Mouse (Mus musculus) kidney, postnatal 36 days (tissue): ENCODE data around the gene Kxd1.

Source experiments
- DNase-seq, 2 experiments: peaks; one replicate each; pipeline ENCODE4 v3.0.0; 2021 to 2022; ENCODE audit warnings: mixed read lengths in 2 of 2

Gene Kxd1

DNA sequence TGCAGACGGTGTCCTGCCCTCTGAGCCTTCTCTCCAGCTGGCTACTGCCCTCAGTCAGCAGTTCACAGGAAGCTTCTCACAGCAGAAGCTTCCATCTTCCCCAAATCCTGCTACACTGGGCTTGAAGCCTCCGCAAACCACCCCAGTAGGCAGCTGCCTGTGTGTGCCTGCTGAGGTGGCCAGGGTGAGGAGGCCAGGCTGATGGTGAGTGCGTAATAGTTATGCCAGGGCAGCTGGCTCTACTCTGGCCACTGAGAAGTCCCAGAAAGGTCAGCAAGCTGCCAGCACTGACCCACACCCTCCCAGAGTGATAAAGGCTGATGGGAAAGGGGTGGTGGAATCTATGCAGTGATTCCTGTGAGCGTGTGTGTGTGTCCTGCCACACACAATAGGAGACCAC, 61.5 kb downstream of the Kxd1 start:
- no peak for DNase-seq

DNA sequence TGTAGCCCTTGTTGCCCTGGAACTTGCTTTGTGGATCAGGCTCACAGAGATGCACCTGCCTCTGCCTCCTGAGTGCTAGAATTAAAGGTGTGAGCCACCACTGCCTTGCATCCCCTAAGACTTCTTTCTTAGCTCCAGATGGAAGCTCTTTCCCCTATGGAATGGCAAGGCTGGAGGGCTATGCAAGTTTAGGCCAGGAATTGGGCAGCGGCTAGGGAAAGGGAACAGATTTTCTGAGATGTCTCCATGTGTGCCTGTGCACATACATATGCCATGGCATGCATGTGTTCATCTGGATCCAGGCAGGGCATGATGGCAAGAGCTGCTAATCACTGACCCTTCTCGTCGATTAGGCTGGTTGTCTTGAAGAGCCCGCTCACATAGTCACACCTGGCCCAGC, 62.1 kb downstream of the Kxd1 start:
- no peak for DNase-seq

DNA sequence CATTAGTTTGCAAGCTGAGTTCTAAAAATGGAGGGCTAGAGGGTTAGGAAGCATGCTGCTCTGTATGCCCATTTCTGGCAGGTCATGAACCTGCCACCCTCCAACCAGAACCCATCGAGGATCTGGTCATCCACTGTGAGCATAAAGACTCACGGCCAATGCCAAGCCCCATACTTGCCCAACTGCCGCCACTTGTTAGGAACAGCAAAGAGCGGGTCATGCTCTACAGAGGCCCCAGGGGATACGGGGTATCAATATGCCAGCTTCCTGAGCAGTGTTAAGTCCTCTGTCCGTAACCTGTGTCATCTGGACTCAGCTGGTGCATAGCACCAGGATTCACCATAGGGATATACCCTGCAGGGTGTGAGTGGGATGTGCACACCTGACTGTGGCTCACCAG, 63.6 kb downstream of the Kxd1 start:
- DNase-seq, result no peak

DNA sequence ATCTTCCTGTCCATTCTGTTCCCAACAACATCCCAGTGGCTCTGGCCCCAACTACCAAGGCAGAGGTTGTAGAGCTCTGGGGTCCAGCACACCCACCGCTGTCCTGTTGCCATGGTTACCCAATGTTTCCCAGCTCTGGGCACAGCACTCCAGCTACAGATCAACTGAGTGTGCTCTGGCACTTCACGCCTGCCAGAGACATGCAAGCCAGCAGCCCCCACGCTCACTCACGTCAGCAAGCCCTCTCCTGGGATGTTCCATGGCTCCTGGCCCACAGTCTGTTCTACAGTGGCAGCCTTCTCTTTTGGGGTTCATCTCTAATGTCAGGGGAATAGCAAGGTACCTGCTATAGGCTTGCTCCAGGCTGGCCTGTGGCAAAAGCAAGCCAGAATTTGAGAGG, 64.5 kb downstream of the Kxd1 start:
- no peak for DNase-seq

DNA sequence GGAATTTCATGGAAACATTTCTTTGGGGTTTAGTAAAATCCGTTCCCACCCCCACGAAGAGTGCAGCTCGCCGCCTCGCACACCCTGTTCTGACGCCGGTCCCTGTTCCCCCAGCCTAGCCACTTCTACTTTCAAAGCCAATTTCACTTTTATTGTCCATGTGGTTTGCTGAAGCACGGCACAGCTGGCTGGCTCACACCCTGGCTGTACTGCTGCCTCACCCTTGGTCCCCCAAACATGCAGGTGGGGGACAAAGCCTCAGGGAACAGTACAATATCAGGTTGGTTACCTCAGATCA, 65.3 kb downstream of the Kxd1 start:
- no peak for DNase-seq

DNA sequence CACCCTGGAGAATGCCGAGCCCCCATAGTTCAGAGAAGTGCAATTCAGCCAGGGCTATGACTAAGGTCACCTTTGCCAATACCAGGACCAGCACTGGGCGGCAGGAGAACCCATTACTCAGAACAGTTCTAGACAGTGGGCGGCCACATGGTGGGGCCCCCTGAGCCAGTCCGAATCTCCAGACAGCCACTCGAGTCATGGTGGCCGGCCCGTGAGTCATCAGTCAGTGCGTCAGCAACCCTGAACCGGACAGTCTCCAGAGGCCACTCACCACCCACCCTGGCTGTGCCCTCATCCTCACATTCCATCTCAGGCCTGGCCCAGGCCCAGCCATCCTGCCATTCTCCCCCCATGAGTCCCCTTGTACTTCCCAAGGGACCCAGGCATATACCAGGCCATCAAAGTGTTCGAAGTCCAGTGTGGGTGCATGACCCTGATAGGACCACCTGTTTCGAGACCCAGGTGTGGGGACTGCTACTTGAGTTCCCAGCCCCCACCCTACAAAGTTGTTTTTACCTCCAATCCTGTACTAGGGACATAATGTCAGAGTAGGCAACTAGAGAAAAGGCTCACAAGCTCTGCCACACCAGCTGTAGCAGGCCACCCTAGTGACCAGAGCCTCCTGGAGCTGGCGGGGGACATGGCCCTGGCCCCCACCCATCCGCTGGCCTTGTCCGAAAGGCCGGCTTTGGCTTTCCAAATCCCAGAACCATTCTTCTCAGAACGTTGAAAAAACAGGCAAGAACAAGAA, 65.8 kb downstream of the Kxd1 start:
- DNase-seq, result no peak

DNA sequence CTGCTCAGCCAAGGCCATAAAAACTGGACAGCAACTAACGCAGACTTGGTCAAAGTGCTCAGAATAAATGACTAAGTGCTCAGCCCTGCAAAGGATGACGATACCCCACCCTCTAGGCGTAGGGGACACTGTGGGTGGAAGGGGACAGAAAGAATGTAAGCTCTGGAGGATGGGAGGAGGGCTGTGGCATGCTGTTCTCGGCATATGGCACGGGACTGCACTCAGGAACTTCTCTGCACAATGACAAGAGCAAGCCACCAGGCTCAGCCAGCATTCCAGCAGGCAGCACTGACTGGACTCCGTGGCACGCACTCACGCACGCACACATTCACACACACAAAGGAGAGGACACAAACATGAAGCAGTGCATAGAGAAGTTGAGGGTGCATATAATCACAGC, 67.2 kb downstream of the Kxd1 start:
- DNase-seq, result no peak

DNA sequence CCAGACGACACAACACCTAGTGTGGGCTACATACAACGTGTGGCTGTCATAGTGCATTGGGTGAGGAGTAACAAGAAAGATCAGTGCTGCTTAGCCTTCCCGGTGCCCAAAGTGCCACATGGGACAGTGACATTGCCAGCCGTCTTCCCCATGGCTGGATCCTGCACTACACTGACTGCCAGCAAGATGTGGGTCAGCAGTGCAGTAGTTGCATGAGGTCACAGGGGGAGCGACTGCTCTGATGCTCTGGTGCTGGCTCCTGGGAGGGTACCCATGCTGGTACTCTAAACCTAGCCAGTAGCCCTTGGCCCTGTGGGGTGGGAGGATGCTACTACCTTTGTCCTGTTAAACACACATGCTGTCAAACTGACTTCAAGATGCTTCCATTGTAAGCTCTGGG, 67.6 kb downstream of the Kxd1 start:
- DNase-seq, result no peak

DNA sequence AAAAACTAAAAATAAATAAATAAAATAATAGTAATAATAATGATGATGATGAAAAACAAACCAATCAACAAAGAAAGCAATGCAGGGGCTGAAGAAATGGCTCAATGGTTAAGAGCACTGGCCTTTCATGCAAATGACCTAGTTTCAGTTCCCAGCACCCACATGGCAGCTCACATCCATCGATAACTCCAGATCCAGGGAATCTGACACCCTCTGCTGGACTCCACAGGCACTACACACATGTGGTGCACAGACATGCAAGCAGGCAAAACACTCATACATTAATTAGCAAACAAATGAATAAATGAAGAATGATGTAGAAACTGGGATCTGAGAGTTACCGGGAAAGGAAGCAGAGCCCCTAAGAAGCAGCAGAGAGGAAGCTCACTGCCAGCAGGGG, 68.1 kb downstream of the Kxd1 start:
- no peak for DNase-seq

DNA sequence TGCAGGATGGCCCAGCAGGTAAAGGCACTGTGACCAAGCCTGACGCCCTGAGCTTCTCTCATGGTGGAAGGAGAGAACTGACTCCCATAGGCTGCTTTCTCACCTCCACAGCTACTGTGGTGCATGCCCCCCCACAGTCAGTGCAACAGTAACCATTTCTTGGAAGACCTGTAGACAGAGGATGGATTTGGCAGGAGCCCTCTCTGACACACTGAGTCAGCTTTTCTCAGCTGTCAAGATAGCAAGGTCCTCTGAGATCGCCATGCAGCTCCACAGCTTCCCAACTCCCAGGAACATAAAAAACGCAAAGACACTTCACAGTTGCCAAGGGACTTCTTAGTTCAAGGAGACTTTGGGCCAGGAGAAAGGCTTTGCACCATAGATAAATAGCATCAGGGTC, 69.3 kb downstream of the Kxd1 start:
- DNase-seq, result no peak
